Mouse (Mus musculus): Measurements from ENCODE around the gene Ap4b1. TPM values are rescaled to one million over a fixed set of nuclear protein-coding genes. Genes with fewer than 3 reads are reported as not detected.

The Ap4b1 gene
- polyA plus RNA-seq, 1 experiment from 2014 or later, result 14.1 TPM

DNA sequence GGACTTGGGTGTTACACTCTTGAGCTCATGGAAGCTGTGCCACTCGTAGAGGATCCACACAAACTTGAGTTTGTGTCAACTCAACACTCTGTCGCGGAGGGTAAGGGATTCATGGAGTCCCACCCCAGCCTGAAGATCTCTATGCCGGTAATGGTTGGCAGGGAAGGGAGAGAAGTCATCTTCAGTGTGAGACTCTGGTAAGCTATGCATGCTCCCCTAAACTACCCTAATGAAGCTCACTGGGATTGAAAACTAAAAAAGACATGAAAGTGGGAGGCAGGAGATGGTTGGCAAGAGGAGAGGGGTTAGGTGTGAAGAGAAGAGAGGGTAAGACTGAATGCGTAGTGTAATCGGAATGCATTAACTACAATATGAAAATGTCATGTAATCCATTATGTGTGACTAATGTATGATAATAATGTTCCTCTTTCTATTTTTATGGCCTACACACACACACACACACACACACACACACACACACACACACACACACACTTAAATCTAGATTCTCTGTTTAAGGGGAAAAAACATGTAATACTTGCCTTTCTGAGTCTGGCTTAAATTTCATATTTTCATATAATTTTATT lies 48.8 kb downstream of the Ap4b1 start:
- no peaks in the 10 kb centered on the region for H3K27me3 ChIP-seq (ENCODE audit: insufficient read depth, low read length)
- no peak for TF ChIP-seq CTCF (IDR thresholded peaks at IDR 0.05; ENCODE audit: low read depth)
- TF ChIP-seq EP300 (IDR thresholded peaks at IDR 0.05; ENCODE audit: low read depth), result no peak
- H3K27ac ChIP-seq (ENCODE audit: low read depth), result peak overlapping the region; percentile 57
- no peaks in the 10 kb centered on the region for H3K9me3 ChIP-seq (ENCODE audit: low read length)
- H3K4me1 ChIP-seq (ENCODE audit: insufficient read depth), result no peaks in the 10 kb centered on the region
- ATAC-seq (no peak), DNase-seq (no peak)
- H3K4me2 ChIP-seq (ENCODE audit: low read depth, low read length), result no peak overlapping the region
- H3K4me3 ChIP-seq (ENCODE audit: low read depth, low read length), result no peak overlapping the region
- no peak overlapping the region for H3K9ac ChIP-seq (replicated peaks)
- H3K36me3 ChIP-seq (replicated peaks; ENCODE audit: insufficient read depth, low read length), result no peaks in the 10 kb centered on the region
- WGBS (ENCODE audit: insufficient replicate concordance), result 79% methylated on average over 6 of the region's 6 CpGs

DNA sequence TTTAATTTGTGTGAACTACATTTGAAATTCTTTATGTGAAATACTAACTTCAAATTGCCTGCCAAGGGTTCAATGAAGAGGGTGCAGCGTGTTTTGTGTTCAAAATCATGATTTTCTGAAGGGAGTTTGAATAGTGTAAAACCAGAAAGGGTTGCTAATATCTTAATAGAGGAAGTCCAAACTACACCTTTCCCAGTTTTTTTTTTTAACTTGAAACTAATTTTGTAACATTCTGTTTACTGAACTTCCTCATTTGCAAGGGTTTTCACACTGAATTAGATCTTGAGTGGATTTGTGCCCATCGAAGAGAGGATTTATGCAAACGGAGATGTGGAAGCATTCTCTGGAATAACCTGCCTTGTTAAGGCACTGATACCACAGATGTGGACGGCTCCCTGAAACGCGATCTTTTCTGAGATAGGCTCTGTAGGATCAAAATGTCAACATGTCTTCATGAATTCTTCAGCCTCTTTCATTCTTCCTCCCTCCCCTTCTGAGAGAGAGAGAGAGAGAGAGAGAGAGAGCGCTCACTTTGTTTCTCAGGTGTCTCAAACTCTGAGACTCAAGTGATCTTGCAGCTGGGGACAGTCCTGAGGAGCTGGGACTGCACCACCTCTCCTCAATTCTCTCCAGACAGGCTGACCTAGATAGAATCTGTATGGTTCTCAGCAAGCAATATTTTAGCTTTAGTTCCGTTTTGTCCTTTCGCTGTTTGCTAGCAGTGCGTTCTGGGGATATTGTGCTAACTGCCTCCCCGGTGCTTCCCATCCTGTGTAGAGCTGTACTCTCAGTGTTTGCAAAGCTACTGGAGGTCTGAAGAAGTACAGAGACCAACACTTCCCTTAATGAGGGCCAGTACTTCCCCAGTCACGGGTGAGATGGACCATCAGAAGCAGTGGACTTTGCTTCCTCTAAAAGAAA lies 49.8 kb downstream of the Ap4b1 start, which contains the start of gene Ptpn22:
TSS of gene Ptpn22 (plus strand) at position 915 of the 921 bp plus-strand sequence.
- Histone ChIP-seq H3K4me2 (ENCODE audit: low read depth, low read length) (peak within 1 kb of the TSS; percentile 58), H3K9ac (replicated peaks) (peak within 1 kb of the TSS; percentile 1; the same call in 1 of the 2 replicates), H3K27ac (ENCODE audit: low read depth) (peak within 1 kb of the TSS; percentile 91), H3K9me3 (ENCODE audit: low read length) (no peaks in the 10 kb centered on the region), H3K4me3 (ENCODE audit: low read depth, low read length) (peak within 1 kb of the TSS; percentile 25), H3K36me3 (replicated peaks; ENCODE audit: insufficient read depth, low read length) (no peaks in the 10 kb centered on the region), H3K4me1 (ENCODE audit: insufficient read depth) (no peaks in the 10 kb centered on the region), H3K27me3 (ENCODE audit: insufficient read depth, low read length) (no peaks in the 10 kb centered on the region)
- DNase-seq (peak; percentile 26), ATAC-seq (peak; percentile 78)
- no peak for TF ChIP-seq CTCF (IDR thresholded peaks at IDR 0.05; ENCODE audit: low read depth)
- TF ChIP-seq EP300 (IDR thresholded peaks at IDR 0.05; ENCODE audit: low read depth), result no peak
- WGBS (ENCODE audit: insufficient replicate concordance), result 28% methylated on average over 12 of the region's 12 CpGs

DNA sequence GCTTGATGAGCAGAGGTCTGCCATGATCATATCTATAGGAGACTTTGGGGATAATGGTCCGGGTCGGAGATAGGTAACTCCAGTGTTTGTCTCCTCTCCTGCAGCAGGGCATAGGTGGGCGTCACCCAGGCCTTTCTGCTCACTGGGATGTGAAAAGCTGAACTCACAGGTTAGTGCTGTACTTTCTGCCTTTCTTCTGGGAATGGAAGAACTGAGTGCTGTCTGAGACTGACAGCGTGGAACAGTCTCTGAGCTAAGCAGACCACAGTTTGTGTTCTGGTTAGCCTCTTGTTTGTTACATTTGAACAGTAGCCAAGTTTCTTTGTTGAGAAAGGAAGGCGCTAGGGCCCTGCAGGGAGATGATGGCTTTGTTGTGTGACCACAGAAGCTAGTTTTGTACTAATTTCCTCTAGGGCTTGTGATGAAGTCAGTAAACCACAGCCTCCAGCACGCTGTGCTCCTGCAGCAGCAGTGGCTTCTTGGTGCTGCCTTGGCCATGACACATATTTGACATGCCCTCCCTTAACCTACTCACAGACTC lies 50.6 kb downstream of the Ap4b1 start:
- no peaks in the 10 kb centered on the region for H3K27me3 ChIP-seq (ENCODE audit: insufficient read depth, low read length)
- ATAC-seq (peak; percentile 65), DNase-seq (peak; percentile 38)
- TF ChIP-seq CTCF (IDR thresholded peaks at IDR 0.05; ENCODE audit: low read depth) (no peak), EP300 (IDR thresholded peaks at IDR 0.05; ENCODE audit: low read depth) (no peak)
- peak overlapping the region; percentile 58 for H3K4me2 ChIP-seq (ENCODE audit: low read depth, low read length)
- H3K4me1 ChIP-seq (ENCODE audit: insufficient read depth), result no peaks in the 10 kb centered on the region
- 30% methylated on average over 6 of the region's 6 CpGs for WGBS (ENCODE audit: insufficient replicate concordance)
- peak overlapping the region; percentile 1; the same call in 1 of the 2 replicates for H3K9ac ChIP-seq (replicated peaks)
- peak overlapping the region; percentile 91 for H3K27ac ChIP-seq (ENCODE audit: low read depth)
- H3K36me3 ChIP-seq (replicated peaks; ENCODE audit: insufficient read depth, low read length), result no peaks in the 10 kb centered on the region
- no peaks in the 10 kb centered on the region for H3K9me3 ChIP-seq (ENCODE audit: low read length)
- peak overlapping the region; percentile 25 for H3K4me3 ChIP-seq (ENCODE audit: low read depth, low read length)

GRCm38 (mm10) chr3:103862721-103863220 lies 53.5 kb downstream of the Ap4b1 start:
- Histone ChIP-seq H3K4me2 (ENCODE audit: low read depth, low read length) (no peak overlapping the region), H3K36me3 (replicated peaks; ENCODE audit: insufficient read depth, low read length) (no peaks in the 10 kb centered on the region), H3K27ac (ENCODE audit: low read depth) (no peak overlapping the region), H3K4me3 (ENCODE audit: low read depth, low read length) (no peak overlapping the region), H3K4me1 (ENCODE audit: insufficient read depth) (no peaks in the 10 kb centered on the region), H3K27me3 (ENCODE audit: insufficient read depth, low read length) (no peaks in the 10 kb centered on the region), H3K9me3 (ENCODE audit: low read length) (no peaks in the 10 kb centered on the region), H3K9ac (replicated peaks) (no peak overlapping the region)
- no peak for TF ChIP-seq CTCF (IDR thresholded peaks at IDR 0.05; ENCODE audit: low read depth)
- TF ChIP-seq EP300 (IDR thresholded peaks at IDR 0.05; ENCODE audit: low read depth), result no peak
- 72% methylated on average over 4 of the region's 4 CpGs for WGBS (ENCODE audit: insufficient replicate concordance)
- DNase-seq, result no peak
- ATAC-seq, result no peak

DNA sequence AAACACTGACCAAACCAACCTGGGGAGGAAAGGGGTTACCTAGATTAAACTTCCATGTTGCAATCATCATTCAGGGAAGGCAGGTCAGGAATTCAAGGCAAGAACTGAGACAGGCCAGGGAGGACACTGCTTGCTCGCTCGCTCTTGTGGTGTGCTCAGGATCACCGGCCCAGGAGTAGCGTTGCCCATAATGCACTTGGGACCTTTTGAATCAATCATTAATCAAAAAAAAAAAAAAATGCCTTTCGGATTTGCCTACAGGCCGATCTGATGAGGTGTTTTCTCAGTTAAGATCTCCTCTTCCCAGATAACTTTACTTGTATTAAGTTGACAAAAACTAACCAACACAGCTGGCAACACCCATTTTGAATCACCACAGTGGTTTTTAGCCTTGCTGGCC lies 54.9 kb downstream of the Ap4b1 start:
- DNase-seq (no peak), ATAC-seq (no peak)
- H3K4me3 ChIP-seq (ENCODE audit: low read depth, low read length), result no peak overlapping the region
- TF ChIP-seq EP300 (IDR thresholded peaks at IDR 0.05; ENCODE audit: low read depth) (no peak), CTCF (IDR thresholded peaks at IDR 0.05; ENCODE audit: low read depth) (no peak)
- WGBS (ENCODE audit: insufficient replicate concordance), result 80% methylated on average over 6 of the region's 6 CpGs
- H3K36me3 ChIP-seq (replicated peaks; ENCODE audit: insufficient read depth, low read length), result no peaks in the 10 kb centered on the region
- no peaks in the 10 kb centered on the region for H3K9me3 ChIP-seq (ENCODE audit: low read length)
- H3K9ac ChIP-seq (replicated peaks), result no peak overlapping the region
- H3K27me3 ChIP-seq (ENCODE audit: insufficient read depth, low read length), result no peaks in the 10 kb centered on the region
- no peaks in the 10 kb centered on the region for H3K4me1 ChIP-seq (ENCODE audit: insufficient read depth)
- H3K4me2 ChIP-seq (ENCODE audit: low read depth, low read length), result no peak overlapping the region
- no peak overlapping the region for H3K27ac ChIP-seq (ENCODE audit: low read depth)

DNA sequence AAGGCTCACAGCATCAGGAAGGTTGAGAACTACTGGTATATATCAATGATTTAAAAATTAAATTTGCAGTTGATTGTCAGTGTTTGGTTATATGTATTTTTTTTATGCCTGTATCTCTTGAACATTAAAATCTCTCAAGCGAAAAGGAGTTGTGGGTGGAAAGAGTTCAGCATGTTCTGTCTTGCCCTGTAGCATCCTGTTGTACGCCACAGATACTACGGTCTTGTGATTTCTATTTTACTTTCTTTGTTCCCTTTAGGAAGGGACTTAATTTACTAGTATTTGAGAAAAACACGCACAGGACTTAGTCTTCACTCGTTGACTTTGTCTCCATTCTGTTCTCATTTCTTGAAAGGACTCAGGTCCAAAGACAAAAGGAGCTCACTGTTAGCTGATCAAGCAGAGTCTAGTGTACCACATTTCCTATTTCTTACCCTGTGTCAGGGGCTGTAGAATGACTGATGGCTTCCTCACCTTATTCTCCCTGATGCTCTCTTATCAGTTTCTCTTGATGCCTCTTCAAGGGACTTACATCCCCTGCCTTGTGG lies 58.2 kb downstream of the Ap4b1 start:
- no peaks in the 10 kb centered on the region for H3K4me1 ChIP-seq (ENCODE audit: insufficient read depth)
- WGBS (ENCODE audit: insufficient replicate concordance), result 76% methylated on average over 5 of the region's 5 CpGs

More for the DNA sequence above, 58.2 kb downstream of the Ap4b1 start:
- no peaks in the 10 kb centered on the region for H3K36me3 ChIP-seq (replicated peaks; ENCODE audit: insufficient read depth, low read length)
- H3K4me2 ChIP-seq (ENCODE audit: low read depth, low read length), result no peak overlapping the region
- H3K27ac ChIP-seq (ENCODE audit: low read depth), result no peak overlapping the region
- H3K4me3 ChIP-seq (ENCODE audit: low read depth, low read length), result no peak overlapping the region
- no peaks in the 10 kb centered on the region for H3K27me3 ChIP-seq (ENCODE audit: insufficient read depth, low read length)
- H3K9ac ChIP-seq (replicated peaks), result no peak overlapping the region
- ATAC-seq (no peak), DNase-seq (no peak)
- no peaks in the 10 kb centered on the region for H3K9me3 ChIP-seq (ENCODE audit: low read length)
- TF ChIP-seq CTCF (IDR thresholded peaks at IDR 0.05; ENCODE audit: low read depth) (no peak), EP300 (IDR thresholded peaks at IDR 0.05; ENCODE audit: low read depth) (no peak)

Data from liver, postnatal 0 days (tissue).